In the genomic region with DNA sequence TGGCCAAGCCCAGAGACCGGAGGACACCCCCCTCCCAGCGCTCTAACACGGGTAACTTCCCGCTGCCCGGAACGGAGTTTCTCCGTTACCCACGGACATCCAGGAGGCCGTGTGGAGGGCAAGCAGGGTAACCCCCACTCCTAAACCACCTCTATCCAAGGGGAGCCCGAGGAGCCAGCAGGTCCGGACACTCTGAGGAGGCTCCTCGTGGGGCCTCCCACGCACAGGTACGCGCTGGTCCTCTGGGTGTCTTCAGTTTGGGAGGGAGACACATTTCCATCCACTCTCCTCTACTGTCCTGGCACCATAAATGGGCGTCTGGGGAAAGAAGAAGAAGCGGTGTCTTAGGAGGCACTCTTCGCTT, we compare ENCODE assay signal across 7 mouse cellular contexts.
DNase-seq lines count a peak whose midpoint lies in the region; ATAC-seq and TF ChIP-seq lines count a peak whose summit lies in the region.

No protein-coding gene starts in this region.

- DNase-seq in liver, adult 2 months (ENCODE audit: extremely low read depth, low read depth, low spot score): no peak
- no peak for DNase-seq in liver
- no peak for DNase-seq in forebrain, embryonic 14.5 days (ENCODE audit: low spot score)
- DNase-seq in liver, embryonic 11.5 days (ENCODE audit: low spot score): no peak
- DNase-seq in adrenal gland, adult 2 months: no peak
- DNase-seq in retina, postnatal 1 day: no peak

- TF ChIP-seq CTCF in liver, adult 2 months (IDR thresholded peaks at IDR 0.05; ENCODE audit: low read depth, low read length): no peak

- H3K4me3 ChIP-seq in liver, adult 2 months (ENCODE audit: insufficient read depth, low read depth, low read length): peak overlapping the region; percentile 51; the same call in 1 of the 2 replicates
- peak overlapping the region; percentile 49 for H3K4me3 ChIP-seq in forebrain, embryonic 14.5 days (ENCODE audit: low read depth, low read length)
- peak overlapping the region; percentile 45 for H3K4me3 ChIP-seq in liver, embryonic 11.5 days (ENCODE audit: low read depth, low read length)
- H3K4me3 ChIP-seq in stomach, embryonic 15.5 days (replicated peaks): peak overlapping the region; percentile 43

- 7% methylated on average over 18 of the region's 18 CpGs for whole genome bisulfite sequencing in liver, adult 2 months
- 5% methylated on average over 18 of the region's 18 CpGs for WGBS in forebrain, embryonic 14.5 days
- WGBS in liver, embryonic 11.5 days: 8% methylated on average over 18 of the region's 18 CpGs
- WGBS in stomach, embryonic 15.5 days: 5% methylated on average over 18 of the region's 18 CpGs

- no peak overlapping the region for H3K9ac ChIP-seq in liver, adult 2 months (ENCODE audit: low read depth, low read length)
- H3K9ac ChIP-seq in forebrain, embryonic 14.5 days (ENCODE audit: low read length): peak overlapping the region; percentile 74
- H3K9ac ChIP-seq in liver, embryonic 11.5 days (ENCODE audit: low read depth, low read length): no peak overlapping the region
- no peak overlapping the region for H3K9ac ChIP-seq in stomach, embryonic 15.5 days

- peak overlapping the region; percentile 88 for H3K4me2 ChIP-seq in forebrain, embryonic 14.5 days (ENCODE audit: low read length)
- peak overlapping the region; percentile 73 for H3K4me2 ChIP-seq in liver, embryonic 11.5 days
- H3K4me2 ChIP-seq in stomach, embryonic 15.5 days: peak overlapping the region; percentile 87

- TF ChIP-seq POLR2A in liver, adult 2 months (IDR thresholded peaks at IDR 0.05; ENCODE audit: extremely low read depth, insufficient read depth, low read length): no peak

- H3K9me3 ChIP-seq in forebrain, embryonic 14.5 days (replicated peaks; ENCODE audit: control insufficient read depth, low read length): no peaks in the 10 kb centered on the region
- no peaks in the 10 kb centered on the region for H3K9me3 ChIP-seq in liver, embryonic 11.5 days (ENCODE audit: control insufficient read depth, low read length)
- no peaks in the 10 kb centered on the region for H3K9me3 ChIP-seq in stomach, embryonic 15.5 days

- H3K36me3 ChIP-seq in liver, adult 2 months (ENCODE audit: control insufficient read depth, insufficient read depth, low read length): no peaks in the 10 kb centered on the region
- no peaks in the 10 kb centered on the region for H3K36me3 ChIP-seq in forebrain, embryonic 14.5 days (ENCODE audit: control insufficient read depth, insufficient read depth, low read length)
- no peaks in the 10 kb centered on the region for H3K36me3 ChIP-seq in liver, embryonic 11.5 days (ENCODE audit: control insufficient read depth, insufficient read depth, low read length)
- no peaks in the 10 kb centered on the region for H3K36me3 ChIP-seq in stomach, embryonic 15.5 days

- ATAC-seq in forebrain, embryonic 14.5 days: peak; percentile 36; the same call in 1 of the 2 replicates
- ATAC-seq in liver, embryonic 11.5 days (replicated peaks; ENCODE audit: low FRiP score): no peak
- 0 out of 2 replicates have a peak, but pooled peaks have one; percentile 21 for ATAC-seq in stomach, embryonic 15.5 days (ENCODE audit: insufficient read depth, low FRiP score, low read depth)

- H3K4me1 ChIP-seq in liver, adult 2 months (ENCODE audit: control insufficient read depth, insufficient read depth, low read length): no peaks in the 10 kb centered on the region
- no peaks in the 10 kb centered on the region for H3K4me1 ChIP-seq in forebrain, embryonic 14.5 days (ENCODE audit: control insufficient read depth, insufficient read depth, low read length)
- H3K4me1 ChIP-seq in liver, embryonic 11.5 days (replicated peaks; ENCODE audit: control insufficient read depth, insufficient read depth, low read length): peaks cover 4% of the 10 kb centered on the region; the same call in 1 of the 2 replicates
- H3K4me1 ChIP-seq in stomach, embryonic 15.5 days: peaks cover 10% of the 10 kb centered on the region; the same call in 1 of the 2 replicates

- no peaks in the 10 kb centered on the region for H3K79me2 ChIP-seq in liver, adult 2 months (ENCODE audit: control insufficient read depth, insufficient read depth, low read length)

- peaks cover 9% of the 10 kb centered on the region; the same call in 1 of the 2 replicates for H3K27me3 ChIP-seq in liver, adult 2 months (ENCODE audit: control insufficient read depth, insufficient read depth, low read length)
- H3K27me3 ChIP-seq in forebrain, embryonic 14.5 days (replicated peaks; ENCODE audit: control insufficient read depth, insufficient read depth, low read length): no peaks in the 10 kb centered on the region; the same call in none of the 2 replicates
- H3K27me3 ChIP-seq in liver, embryonic 11.5 days (replicated peaks; ENCODE audit: control insufficient read depth, insufficient read depth, low read length): peaks cover 47% of the 10 kb centered on the region
- H3K27me3 ChIP-seq in stomach, embryonic 15.5 days (replicated peaks): peaks cover 38% of the 10 kb centered on the region

- no peak overlapping the region for H3K27ac ChIP-seq in liver, adult 2 months (replicated peaks; ENCODE audit: insufficient read depth, low read depth, low read length)
- H3K27ac ChIP-seq in forebrain, embryonic 14.5 days (ENCODE audit: low read depth, low read length): no peak overlapping the region
- H3K27ac ChIP-seq in liver, embryonic 11.5 days (ENCODE audit: low read depth, low read length): no peak overlapping the region
- H3K27ac ChIP-seq in stomach, embryonic 15.5 days: no peak overlapping the region
